ENCODE assay signal across 2 mouse cellular contexts in the genomic region with DNA sequence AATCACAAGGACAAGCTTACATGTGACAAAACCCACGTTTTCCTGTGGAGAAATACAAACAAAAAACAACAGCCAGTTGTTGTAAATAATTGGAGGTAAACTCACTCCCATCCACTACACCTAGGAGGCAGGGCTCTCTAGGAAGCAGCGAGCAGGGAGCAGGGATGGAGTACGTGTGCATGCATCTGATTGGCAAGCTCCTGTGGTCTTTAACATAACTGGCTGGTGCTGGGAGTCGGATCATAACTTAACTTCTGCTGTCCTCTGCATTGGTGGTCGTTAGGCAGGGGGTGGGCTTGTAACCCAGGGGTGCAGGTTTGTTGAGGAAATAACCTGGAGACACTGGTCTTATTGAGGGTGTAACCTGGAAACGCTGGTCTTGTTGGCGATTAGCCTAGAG.
TF ChIP-seq lines count a peak whose summit lies in the region.

No protein-coding gene starts in this region.

TF ChIP-seq in ES-E14, 5 proteins besides CTCF, POLR2A, EP300 and RAD21 (continued from another document):
- TF ChIP-seq MAFK (IDR thresholded peaks at IDR 0.05; ENCODE audit: insufficient read depth, low read depth, low read length) (no peak), HCFC1 (IDR thresholded peaks at IDR 0.05; ENCODE audit: borderline replicate concordance, insufficient read depth, low read length) (no peak)

TF ChIP-seq in myocyte, 11 proteins besides CTCF, POLR2A, EP300 and RAD21 (continued from another document):
- TF ChIP-seq TCF3 (IDR thresholded peaks at IDR 0.05; ENCODE audit: insufficient read length, low read depth) (no peak), MYOD1 (IDR thresholded peaks at IDR 0.05; ENCODE audit: control insufficient read depth in 1 of 3, insufficient read length in 2 of 3, low read depth in 2 of 3) (no peak), E2F4 (IDR thresholded peaks at IDR 0.05; ENCODE audit: insufficient read depth) (no peak), CEBPB (IDR thresholded peaks at IDR 0.05; ENCODE audit: insufficient read depth, poor library complexity, severe bottlenecking) (no peak), MYOG (IDR thresholded peaks at IDR 0.05; ENCODE audit: control insufficient read depth in 1 of 3, insufficient read depth in 1 of 3, insufficient read length in 2 of 3, low read depth in 2 of 3) (no peak)
